Mouse (Mus musculus): Measurements from ENCODE around the gene Gsdmc3. TPM values are rescaled to one million over a fixed set of nuclear protein-coding genes. Genes with fewer than 3 reads are reported as not detected.
"Not testable (repeated sequence)": the region's sequence is repeated elsewhere in the genome, so short reads cannot be mapped to it uniquely, and the experiment has no call there.

Gene Gsdmc3
- not detected for total RNA-seq (2021)
- long read RNA-seq, experiment 1, result 0 reads
- long read RNA-seq, experiment 2, result 0 reads

GRCm38 (mm10) chr15:63878458-63878857 is at the start of gene Gsdmc3:
Gene Gsdmc3, minus strand, starts transcription at chr15:63878558.
- DNase-seq, result not testable (repeated sequence)

- no peak for DNase-seq
Measured at GRCm38 (mm10) chr15:63926201-63926600, 47.8 kb upstream of the Gsdmc3 start.

GRCm38 (mm10) chr15:63924484-63924883 is 46.1 kb upstream of the Gsdmc3 start:
- DNase-seq, result peak; percentile 11 to 14

- not testable (repeated sequence) for DNase-seq
Measured at GRCm38 (mm10) chr15:63921618-63922017, 43.3 kb upstream of the Gsdmc3 start.

- DNase-seq, result not testable (repeated sequence)
Measured at GRCm38 (mm10) chr15:63919728-63920127, 41.4 kb upstream of the Gsdmc3 start.

- DNase-seq, result not testable (repeated sequence)
Measured at GRCm38 (mm10) chr15:63916584-63916983, 38.2 kb upstream of the Gsdmc3 start.

- not testable (repeated sequence) for DNase-seq
Measured at GRCm38 (mm10) chr15:63912197-63912596, 33.8 kb upstream of the Gsdmc3 start, which contains the start of gene Gsdmc4. Gene Gsdmc4, minus strand, starts transcription at chr15:63912297.

- DNase-seq, result not testable (repeated sequence)
Measured at GRCm38 (mm10) chr15:63909896-63910295, 31.5 kb upstream of the Gsdmc3 start.

- DNase-seq, result peak; percentile 15 to 26
Measured at GRCm38 (mm10) chr15:63895560-63896353, 17.4 kb upstream of the Gsdmc3 start.

- DNase-seq, result not testable (repeated sequence)
Measured at GRCm38 (mm10) chr15:63888440-63888839, 10.1 kb upstream of the Gsdmc3 start.

GRCm38 (mm10) chr15:63887949-63888348 is 9.6 kb upstream of the Gsdmc3 start:
- not testable (repeated sequence) for DNase-seq

- not testable (repeated sequence) for DNase-seq
Measured at GRCm38 (mm10) chr15:63876160-63876559, 2.2 kb downstream of the Gsdmc3 start.

- not testable (repeated sequence) for DNase-seq
Measured at GRCm38 (mm10) chr15:63861965-63862364, 16.4 kb downstream of the Gsdmc3 start.

Other genes with a start within 250 kb of the Gsdmc3 start
- not detected for gene Gsdmc2, start 33.4 kb downstream of the Gsdmc3 start, total RNA-seq (2021)
- not detected for gene Gsdmc4, start 33.7 kb upstream of the Gsdmc3 start, total RNA-seq (2021)
- 10 to 100 TPM; 34.1 to 34.6 TPM for gene Fam49b, start 181.9 kb upstream of the Gsdmc3 start, total RNA-seq (2021)